Mouse (Mus musculus) E14TG2a.4 (cell line): Measurements from ENCODE around the gene Lgals3.

Experiments used
- CTCF ChIP-seq: conservative IDR thresholded peaks from 2 replicates; pipeline ENCODE4 v1.5.1; 2014; ENCODE audit warnings: low read length
- POU5F1 ChIP-seq: IDR thresholded peaks from 2 replicates; pipeline ENCODE4 v1.6.1; 2014; ENCODE audit warnings: low read length, borderline replicate concordance

- TF ChIP-seq POU5F1 (no peak), CTCF (no peak)
Measured at GRCm38 (mm10) chr14:47395462-47396026, 28.0 kb downstream of the Lgals3 start.
